Mouse (Mus musculus) embryonic facial prominence, embryonic 11.5 days (tissue): ENCODE measurements around the gene Reg1. TPM values are rescaled to one million over a fixed set of nuclear protein-coding genes. Genes with fewer than 3 reads are reported as not detected.
"Not testable (repeated sequence)": the region's sequence is repeated elsewhere in the genome, so short reads cannot be mapped to it uniquely, and the experiment has no call there.

Source experiments
- ATAC-seq: fragments of 200-750 bp; cut with Nextera tagmentation; replicated peaks from 2 replicates; pipeline ENCODE4 v1.8.0; 2017; ENCODE audit warnings: low read depth; ENCODE audit not compliant: insufficient number of reproducible peaks, low FRiP score, low TSS enrichment
- DNase-seq: peaks from one replicate; pipeline ENCODE4 v3.0.0-alpha.2; 2015; ENCODE audit warnings: low spot score
- H3K27ac ChIP-seq: fragments of 300-500 bp; sonication (generic); replicated peaks from 2 replicates; pipeline ENCODE4 v1.5.1; 2014; ENCODE audit warnings: mild to moderate bottlenecking, low read depth, low read length, control low read depth
- H3K27me3 ChIP-seq: fragments of 300-500 bp; sonication (generic); 2 replicates; pipeline ENCODE4 v1.6.1; 2014; ENCODE audit warnings: mild to moderate bottlenecking, low read length, moderate library complexity, mixed read lengths; ENCODE audit not compliant: control insufficient read depth, insufficient read depth
- H3K36me3 ChIP-seq: fragments of 300-500 bp; sonication (generic); replicated peaks from 2 replicates; pipeline ENCODE4 v1.6.1; 2014; ENCODE audit warnings: low read depth, mild to moderate bottlenecking, low read length, moderate library complexity, mixed read lengths; ENCODE audit not compliant: control insufficient read depth, insufficient read depth
- H3K4me1 ChIP-seq: fragments of 300-500 bp; sonication (generic); 2 replicates; pipeline ENCODE4 v1.6.1; 2014; ENCODE audit warnings: low read length, mixed read lengths; ENCODE audit not compliant: control insufficient read depth, insufficient read depth
- H3K4me2 ChIP-seq: fragments of 300-500 bp; sonication (generic); 2 replicates; pipeline ENCODE4 v1.6.1; 2014; ENCODE audit warnings: low read depth, mild to moderate bottlenecking, control low read depth, low read length, moderate library complexity
- H3K4me3 ChIP-seq: fragments of 300-500 bp; sonication (generic); 2 replicates; pipeline ENCODE4 v1.5.1; 2014; ENCODE audit warnings: low read depth, low read length, control low read depth
- H3K9ac ChIP-seq: fragments of 300-500 bp; sonication (generic); replicated peaks from 2 replicates; pipeline ENCODE4 v1.6.1; 2014; ENCODE audit warnings: mild to moderate bottlenecking, control low read depth, low read length
- H3K9me3 ChIP-seq: fragments of 300-500 bp; sonication (generic); replicated peaks from 2 replicates; pipeline ENCODE4 v1.6.1; 2016; ENCODE audit warnings: mild to moderate bottlenecking, low read length, inconsistent platforms, mixed read lengths; ENCODE audit not compliant: control insufficient read depth
- WGBS: fragments of 180-500 bp; shearing (Covaris S2); extraction: QIAGEN DNeasy Blood & Tissue Kit; methylation state at CpG from one replicate; pipeline ENCODE4 v1.1.7; 2014; 5-methylcytosine and 5-hydroxymethylcytosine counted together
- polyA plus RNA-seq: library from polyadenylated mRNA; unstranded; fragments of >200 nt; fragmentation: Nextera tagmentation; extraction: Ambion mirVana; gene quantifications from 2 replicates; pipeline ENCODE4 v1.2.1, GENCODE M21; 2014

The Reg1 gene
- polyA plus RNA-seq: not detected in 2 replicates

GRCm38 (mm10) chr6:78422411-78422810 lies at the start of gene Reg1:
Reg1 (plus strand) TSS chr6:78422711.
- not testable (repeated sequence) for ATAC-seq, H3K9ac ChIP-seq, DNase-seq, H3K4me2 ChIP-seq, H3K36me3 ChIP-seq, H3K4me3 ChIP-seq, H3K4me1 ChIP-seq, H3K27ac ChIP-seq, H3K27me3 ChIP-seq, H3K9me3 ChIP-seq

GRCm38 (mm10) chr6:78378765-78379164 lies 43.7 kb upstream of the Reg1 start, which contains the start of gene Reg3d:
Reg3d (minus strand) TSS chr6:78378865.
- WGBS: 67% methylated on average over 2 of the region's 2 CpGs
- Histone ChIP-seq H3K36me3 (no peaks in the 10 kb centered on the region), H3K4me3 (no peak within 1 kb of the TSS), H3K27me3 (no peaks in the 10 kb centered on the region), H3K4me1 (no peaks in the 10 kb centered on the region), H3K9ac (no peak within 1 kb of the TSS), H3K27ac (no peak within 1 kb of the TSS), H3K4me2 (no peak within 1 kb of the TSS), H3K9me3 (no peaks in the 10 kb centered on the region)
- DNase-seq (no peak), ATAC-seq (no peak)

GRCm38 (mm10) chr6:78380409-78380808 lies 42.1 kb upstream of the Reg1 start, which contains the start of gene Reg3a:
Reg3a (plus strand) TSS chr6:78380709.
- no peak for DNase-seq
- no peaks in the 10 kb centered on the region for H3K9me3 ChIP-seq
- no peak within 1 kb of the TSS for H3K4me3 ChIP-seq

GRCm38 (mm10) chr6:78385609-78386008 lies 36.9 kb upstream of the Reg1 start:
- no peaks in the 10 kb centered on the region for H3K4me1 ChIP-seq
- no peak overlapping the region for H3K9ac ChIP-seq
- no peak for DNase-seq
- H3K36me3 ChIP-seq: no peaks in the 10 kb centered on the region
- H3K4me2 ChIP-seq: no peak overlapping the region
- no peak overlapping the region for H3K27ac ChIP-seq
- H3K27me3 ChIP-seq: no peaks in the 10 kb centered on the region
- no peaks in the 10 kb centered on the region for H3K9me3 ChIP-seq
- WGBS: 84% methylated on average over 3 of the region's 3 CpGs
- no peak overlapping the region for H3K4me3 ChIP-seq
- no peak for ATAC-seq

More at GRCm38 (mm10) chr6:78380409-78380808, 42.1 kb upstream of the Reg1 start, which contains the start of gene Reg3a:
- Histone ChIP-seq H3K4me1 (no peaks in the 10 kb centered on the region), H3K27ac (no peak within 1 kb of the TSS), H3K9ac (no peak within 1 kb of the TSS), H3K36me3 (no peaks in the 10 kb centered on the region), H3K4me2 (no peak within 1 kb of the TSS), H3K27me3 (no peaks in the 10 kb centered on the region)
- no peak for ATAC-seq

GRCm38 (mm10) chr6:78395323-78395722 lies 27.2 kb upstream of the Reg1 start, which contains the start of gene Reg2:
Reg2 (plus strand) TSS chr6:78395623.
- H3K9me3 ChIP-seq, H3K4me3 ChIP-seq, H3K27me3 ChIP-seq, H3K4me2 ChIP-seq, H3K27ac ChIP-seq, ATAC-seq, H3K4me1 ChIP-seq, H3K36me3 ChIP-seq, H3K9ac ChIP-seq, DNase-seq: not testable (repeated sequence)
- 93% methylated on average over 4 of the region's 17 CpGs for WGBS

GRCm38 (mm10) chr6:78425497-78425896 lies 3.0 kb downstream of the Reg1 start:
- H3K27ac ChIP-seq: no peak overlapping the region
- no peaks in the 10 kb centered on the region for H3K9me3 ChIP-seq
- DNase-seq (no peak), ATAC-seq (no peak)
- H3K27me3 ChIP-seq: no peaks in the 10 kb centered on the region
- H3K9ac ChIP-seq: no peak overlapping the region
- no peaks in the 10 kb centered on the region for H3K36me3 ChIP-seq
- H3K4me1 ChIP-seq: no peaks in the 10 kb centered on the region
- 93% methylated on average over 3 of the region's 3 CpGs for WGBS
- no peak overlapping the region for H3K4me3 ChIP-seq
- no peak overlapping the region for H3K4me2 ChIP-seq

GRCm38 (mm10) chr6:78447202-78447601 lies 24.7 kb downstream of the Reg1 start:
- 76% methylated on average over 1 of the region's 1 CpGs for WGBS
- DNase-seq: no peak
- Histone ChIP-seq H3K4me2 (no peak overlapping the region), H3K27me3 (no peaks in the 10 kb centered on the region), H3K36me3 (no peaks in the 10 kb centered on the region), H3K4me3 (no peak overlapping the region), H3K27ac (no peak overlapping the region), H3K9me3 (no peaks in the 10 kb centered on the region), H3K4me1 (no peaks in the 10 kb centered on the region), H3K9ac (no peak overlapping the region)
- ATAC-seq: no peak

GRCm38 (mm10) chr6:78448409-78448808 lies 25.9 kb downstream of the Reg1 start:
- Histone ChIP-seq H3K27me3 (no peaks in the 10 kb centered on the region), H3K9me3 (no peaks in the 10 kb centered on the region), H3K4me1 (no peaks in the 10 kb centered on the region), H3K36me3 (no peaks in the 10 kb centered on the region), H3K27ac (no peak overlapping the region), H3K9ac (no peak overlapping the region), H3K4me2 (no peak overlapping the region), H3K4me3 (no peak overlapping the region)
- ATAC-seq (no peak), DNase-seq (no peak)
